Mouse (Mus musculus) stomach, postnatal 0 days (tissue): ENCODE measurements at regions not wholly inside any gene's neighbourhood (a gene's known extent, or its start where the extent isn't known, plus 50 kb on each side); places are given as distances from the start of the nearest gene placed in this dataset.

ENCODE experiments used
- ATAC-seq: fragments of 200-750 bp; cut with Nextera tagmentation; 2 replicates; pipeline ENCODE4 v1.8.0; 2017; ENCODE audit not compliant: low FRiP score, low TSS enrichment
- DNase-seq: peaks from one replicate; pipeline ENCODE4 v3.0.0-alpha.2; 2016; ENCODE audit warnings: low spot score
- H3K27ac ChIP-seq: fragments of 300-500 bp; sonication (generic); replicated peaks from 2 replicates; pipeline ENCODE4 v1.5.1; 2014; ENCODE audit warnings: mild to moderate bottlenecking, control low read depth
- H3K27me3 ChIP-seq: fragments of 300-500 bp; sonication (generic); 2 replicates; pipeline ENCODE4 v1.6.1; 2014; ENCODE audit warnings: low read length; ENCODE audit not compliant: control insufficient read depth, insufficient read depth
- H3K36me3 ChIP-seq: fragments of 300-500 bp; sonication (generic); 2 replicates; pipeline ENCODE4 v1.6.1; 2014; ENCODE audit warnings: low read length, mixed read lengths; ENCODE audit not compliant: control insufficient read depth, insufficient read depth
- H3K4me1 ChIP-seq: fragments of 300-500 bp; sonication (generic); replicated peaks from 2 replicates; pipeline ENCODE4 v1.6.1; 2014; ENCODE audit warnings: antibody characterized with exemption; ENCODE audit not compliant: control insufficient read depth, insufficient read depth
- H3K4me2 ChIP-seq: fragments of 300-500 bp; sonication (generic); replicated peaks from 2 replicates; pipeline ENCODE4 v1.6.1; 2014; ENCODE audit warnings: low read depth, mild to moderate bottlenecking, control low read depth, moderate library complexity
- H3K4me3 ChIP-seq: fragments of 300-500 bp; sonication (generic); 2 replicates; pipeline ENCODE4 v1.5.1; 2014; ENCODE audit warnings: low read depth, low read length, control low read depth
- H3K9ac ChIP-seq: fragments of 300-500 bp; sonication (generic); 2 replicates; pipeline ENCODE4 v1.6.1; 2014; ENCODE audit warnings: mild to moderate bottlenecking, low read length, control low read depth, mixed read lengths
- H3K9me3 ChIP-seq: fragments of 300-500 bp; sonication (generic); 2 replicates; pipeline ENCODE4 v1.6.1; 2016; ENCODE audit warnings: low read length; ENCODE audit not compliant: control insufficient read depth
- CTCF ChIP-seq: IDR thresholded peaks from 2 replicates; pipeline ENCODE4 v1.5.1; 2016; ENCODE audit warnings: antibody characterized with exemption, low read depth, mild to moderate bottlenecking, moderate library complexity
- EP300 ChIP-seq: optimal IDR thresholded peaks from 2 replicates; pipeline ENCODE3; 2016; ENCODE audit warnings: antibody characterized with exemption
- WGBS: fragments of 180-500 bp; shearing (Covaris S2); extraction: QIAGEN DNeasy Blood & Tissue Kit; methylation state at CpG from one replicate; pipeline ENCODE4 v1.1.7; 2014; 5-methylcytosine and 5-hydroxymethylcytosine counted together

DNA sequence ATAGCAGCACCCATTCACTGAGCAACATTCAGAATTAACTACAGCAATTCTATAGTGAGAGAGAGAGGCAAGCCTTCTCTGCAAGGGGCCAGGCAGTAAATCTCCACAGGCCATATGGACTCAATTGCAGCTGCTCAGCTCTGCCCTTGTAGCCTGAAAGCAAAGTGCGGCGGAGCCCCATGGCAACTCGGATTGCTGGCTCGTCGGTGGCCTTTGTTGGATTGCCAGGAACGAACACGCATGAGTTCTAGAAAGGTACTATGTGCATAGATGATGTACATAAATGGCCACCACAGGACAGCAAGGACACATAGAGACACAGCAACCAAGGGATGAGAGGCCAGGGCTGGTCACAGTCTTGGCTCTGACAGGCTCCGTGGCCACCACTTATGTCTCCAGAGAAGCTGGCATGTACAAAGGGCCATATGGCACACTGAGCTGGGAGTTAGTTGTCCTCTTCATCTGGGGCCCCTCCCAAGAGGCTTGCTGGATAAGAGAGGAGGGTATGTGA is 163.9 kb upstream of the Ncam1 start:
- DNase-seq (no peak), ATAC-seq (no peak)
- WGBS, result 74% methylated on average over 8 of the region's 8 CpGs
- 0 out of 2 replicates have a peak, but pooled peaks cover 3% of the 10 kb centered on the region for H3K27me3 ChIP-seq
- no peaks in the 10 kb centered on the region for H3K9me3 ChIP-seq
- no peak overlapping the region for H3K4me3 ChIP-seq
- no peaks in the 10 kb centered on the region for H3K4me1 ChIP-seq
- H3K4me2 ChIP-seq, result no peak overlapping the region
- TF ChIP-seq CTCF (no peak), EP300 (no peak)
- no peaks in the 10 kb centered on the region for H3K36me3 ChIP-seq
- H3K9ac ChIP-seq, result no peak overlapping the region
- H3K27ac ChIP-seq, result no peak overlapping the region

DNA sequence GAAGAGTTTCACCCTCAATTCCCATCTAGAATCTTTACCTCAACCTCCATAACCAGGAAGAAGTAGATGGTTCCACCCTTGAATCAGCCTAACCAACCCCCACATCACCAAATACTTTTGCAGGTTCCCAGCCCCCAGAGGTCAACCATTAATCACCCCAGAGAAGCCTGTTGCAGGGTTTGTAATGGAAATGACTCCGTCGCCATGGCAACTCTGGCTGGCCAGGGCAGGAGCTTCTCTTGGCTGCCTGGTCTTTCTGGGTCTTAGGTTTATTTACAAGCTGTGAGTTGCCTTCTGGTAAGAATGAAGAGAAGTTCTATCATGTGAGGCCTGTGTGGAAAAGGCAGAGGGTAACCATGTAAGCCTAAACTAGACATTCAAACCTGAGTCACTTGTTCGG is 163.2 kb upstream of the Ncam1 start:
- ATAC-seq, result no peak

DNA sequence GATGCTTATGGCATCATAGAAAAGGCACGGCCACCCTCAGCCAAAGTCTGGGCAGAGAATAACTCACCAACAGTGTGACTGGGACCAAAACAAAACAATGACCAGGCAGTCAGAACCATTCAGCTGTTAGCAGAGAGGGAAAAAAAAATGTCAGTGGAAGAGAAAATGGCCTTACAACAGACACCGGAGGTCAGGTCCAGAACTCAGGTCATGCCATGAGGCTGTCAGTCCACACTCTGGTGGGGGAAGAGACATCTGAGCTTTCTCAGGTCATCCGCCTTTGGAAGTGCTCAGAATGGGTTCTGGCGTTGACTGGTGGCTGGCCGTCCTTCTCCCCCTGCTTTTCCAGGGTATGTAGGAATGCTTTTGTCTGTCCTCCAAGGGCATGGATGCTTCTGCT is 162.6 kb upstream of the Ncam1 start:
- H3K27ac ChIP-seq, result no peak overlapping the region

More for the DNA sequence above, 163.2 kb upstream of the Ncam1 start:
- 39% methylated on average over 3 of the region's 3 CpGs for WGBS
- no peak for TF ChIP-seq EP300
- no peak for TF ChIP-seq CTCF
- H3K9ac ChIP-seq, result no peak overlapping the region
- no peaks in the 10 kb centered on the region for H3K36me3 ChIP-seq
- H3K27me3 ChIP-seq, result 0 out of 2 replicates have a peak, but pooled peaks cover 3% of the 10 kb centered on the region
- H3K4me3 ChIP-seq, result no peak overlapping the region
- H3K27ac ChIP-seq, result no peak overlapping the region
- H3K4me1 ChIP-seq, result no peaks in the 10 kb centered on the region
- no peak overlapping the region for H3K4me2 ChIP-seq
- peak; percentile 19 for DNase-seq
- no peaks in the 10 kb centered on the region for H3K9me3 ChIP-seq

DNA sequence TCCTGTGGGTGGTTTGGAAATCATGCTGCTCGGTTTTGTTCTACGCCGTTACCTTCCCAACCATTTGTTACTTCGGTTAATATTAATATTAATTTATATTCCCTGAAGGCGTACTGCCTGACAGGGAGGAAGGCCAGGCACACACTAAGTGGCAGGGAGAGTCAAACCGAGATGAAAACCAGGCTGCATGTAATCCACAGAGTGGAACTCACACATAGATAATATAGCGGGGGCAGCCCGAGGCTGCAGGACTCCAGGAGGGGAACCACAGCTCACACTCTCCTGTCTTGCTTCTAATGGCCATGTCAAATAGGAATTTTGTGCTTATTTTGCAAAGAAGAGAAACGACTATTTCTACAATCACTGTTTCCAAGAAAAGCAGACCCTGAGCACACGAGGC is 161.3 kb upstream of the Ncam1 start:
- H3K4me1 ChIP-seq, result no peaks in the 10 kb centered on the region
- TF ChIP-seq EP300 (no peak), CTCF (no peak)

More for the DNA sequence above, 162.6 kb upstream of the Ncam1 start:
- no peaks in the 10 kb centered on the region for H3K4me1 ChIP-seq
- DNase-seq, result no peak
- H3K9me3 ChIP-seq, result no peaks in the 10 kb centered on the region
- TF ChIP-seq CTCF, result no peak
- TF ChIP-seq EP300, result no peak
- ATAC-seq, result no peak
- H3K9ac ChIP-seq, result no peak overlapping the region
- 78% methylated on average over 5 of the region's 5 CpGs for WGBS
- H3K27me3 ChIP-seq, result 0 out of 2 replicates have a peak, but pooled peaks cover under 1% of the 10 kb centered on the region
- no peak overlapping the region for H3K4me2 ChIP-seq
- H3K36me3 ChIP-seq, result no peaks in the 10 kb centered on the region
- H3K4me3 ChIP-seq, result no peak overlapping the region

DNA sequence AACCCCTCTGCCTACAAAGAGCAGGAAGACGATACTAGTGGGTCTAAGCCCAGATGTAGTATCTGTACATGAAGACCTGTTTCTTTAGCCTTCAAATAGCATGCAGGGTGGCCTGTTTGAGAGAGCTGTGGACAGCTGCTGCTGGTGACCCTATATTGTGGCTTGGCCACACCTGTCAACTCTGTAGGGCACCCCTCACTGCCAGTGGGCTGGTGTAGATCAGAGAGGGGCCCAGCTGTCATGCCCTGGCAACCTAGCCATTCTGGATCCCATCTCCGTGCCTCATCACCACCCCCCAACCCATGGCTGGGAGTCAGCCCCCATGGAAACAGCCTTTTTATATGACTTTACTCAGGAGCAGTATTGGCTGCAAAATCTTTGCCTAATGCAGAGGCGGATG is 160.2 kb upstream of the Ncam1 start:
- Histone ChIP-seq H3K9ac (no peak overlapping the region), H3K36me3 (no peaks in the 10 kb centered on the region), H3K27ac (no peak overlapping the region), H3K4me2 (no peak overlapping the region), H3K9me3 (no peaks in the 10 kb centered on the region), H3K4me1 (no peaks in the 10 kb centered on the region), H3K27me3 (no peaks in the 10 kb centered on the region), H3K4me3 (no peak overlapping the region)
- TF ChIP-seq CTCF, result no peak
- no peak for TF ChIP-seq EP300
- no peak for ATAC-seq
- 81% methylated on average over 3 of the region's 3 CpGs for WGBS
- DNase-seq, result no peak

More for the DNA sequence above, 161.3 kb upstream of the Ncam1 start:
- DNase-seq, result no peak
- no peak overlapping the region for H3K4me3 ChIP-seq
- no peaks in the 10 kb centered on the region for H3K36me3 ChIP-seq
- no peak overlapping the region for H3K9ac ChIP-seq
- no peaks in the 10 kb centered on the region for H3K27me3 ChIP-seq
- H3K27ac ChIP-seq, result no peak overlapping the region
- no peak overlapping the region for H3K4me2 ChIP-seq
- no peaks in the 10 kb centered on the region for H3K9me3 ChIP-seq
- no peak for ATAC-seq
- 47% methylated on average over 10 of the region's 10 CpGs for WGBS

DNA sequence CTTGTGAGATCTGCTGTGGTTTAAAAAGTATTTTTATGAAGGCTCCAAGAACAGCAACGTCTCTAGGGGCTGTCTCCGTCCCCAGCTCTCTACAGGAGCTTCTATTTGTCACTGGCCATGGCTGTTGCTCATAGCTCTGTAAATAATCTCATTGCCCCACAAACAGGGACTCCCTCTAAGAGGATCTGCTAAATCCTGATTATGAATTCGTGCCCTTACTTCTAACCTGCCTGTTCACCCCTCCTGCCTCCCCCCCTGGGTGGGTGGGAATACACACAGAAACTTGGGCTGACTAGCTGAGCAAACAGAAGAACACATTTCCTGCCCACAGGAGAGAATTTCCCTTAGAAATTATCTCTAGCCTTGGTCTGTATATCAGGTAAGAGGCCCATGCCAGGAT is 155.9 kb upstream of the Ncam1 start:
- Histone ChIP-seq H3K9ac (no peak overlapping the region), H3K27me3 (no peaks in the 10 kb centered on the region), H3K4me3 (no peak overlapping the region), H3K36me3 (no peaks in the 10 kb centered on the region), H3K27ac (no peak overlapping the region), H3K9me3 (no peaks in the 10 kb centered on the region), H3K4me2 (no peak overlapping the region), H3K4me1 (no peaks in the 10 kb centered on the region)
- 57% methylated on average over 3 of the region's 3 CpGs for WGBS
- DNase-seq, result no peak
- no peak for TF ChIP-seq EP300
- no peak for TF ChIP-seq CTCF
- ATAC-seq, result no peak
